ENCODE assay signal across 8 mouse cellular contexts in genomic region chr8:106699588-106699987, GRCm38 (mm10). TPM values are rescaled to one million over a fixed set of nuclear protein-coding genes. Genes with fewer than 3 reads are reported as not detected.
DNase-seq lines count a peak whose midpoint lies in the region; ATAC-seq and TF ChIP-seq lines count a peak whose summit lies in the region.

No protein-coding gene starts in this region.

- no peaks in the 10 kb centered on the region for H3K4me1 ChIP-seq in midbrain, embryonic 10.5 days
- H3K4me1 ChIP-seq in midbrain, embryonic 15.5 days = no peaks in the 10 kb centered on the region
- no peaks in the 10 kb centered on the region; a peak in 1 of 4 replicates for H3K4me1 ChIP-seq in liver, embryonic 14.5 days (replicated peaks; ENCODE audit: control insufficient read depth in 2 of 2, insufficient read depth in 2 of 2, low read length in 1 of 2)

- no peak overlapping the region for H3K4me3 ChIP-seq in midbrain, embryonic 10.5 days
- H3K4me3 ChIP-seq in midbrain, embryonic 15.5 days = no peak overlapping the region
- no peak overlapping the region for H3K4me3 ChIP-seq in liver, embryonic 14.5 days (ENCODE audit: insufficient read depth in 1 of 2, low read depth in 2 of 2, low read length in 2 of 2)

- 74% methylated on average over 5 of the region's 5 CpGs for WGBS in midbrain, embryonic 10.5 days
- 73% methylated on average over 5 of the region's 5 CpGs for WGBS in midbrain, embryonic 15.5 days
- 57% methylated on average over 5 of the region's 5 CpGs for WGBS in liver, embryonic 14.5 days (ENCODE audit: insufficient replicate concordance)

- H3K9me3 ChIP-seq in midbrain, embryonic 10.5 days (replicated peaks) = no peaks in the 10 kb centered on the region
- no peaks in the 10 kb centered on the region for H3K9me3 ChIP-seq in midbrain, embryonic 15.5 days
- H3K9me3 ChIP-seq in liver, embryonic 14.5 days (ENCODE audit: control insufficient read depth, low read length) = no peaks in the 10 kb centered on the region

- no peak overlapping the region for H3K27ac ChIP-seq in midbrain, embryonic 10.5 days (replicated peaks)
- no peak overlapping the region for H3K27ac ChIP-seq in midbrain, embryonic 15.5 days
- no peak overlapping the region for H3K27ac ChIP-seq in liver, embryonic 14.5 days

- peak; percentile 85 for TF ChIP-seq CTCF in liver, embryonic 14.5 days (IDR thresholded peaks at IDR 0.05; ENCODE audit: low read depth)

- peaks cover 77% of the 10 kb centered on the region for H3K36me3 ChIP-seq in midbrain, embryonic 10.5 days
- peaks cover 15% of the 10 kb centered on the region; the same call in 1 of the 2 replicates for H3K36me3 ChIP-seq in midbrain, embryonic 15.5 days (replicated peaks)
- H3K36me3 ChIP-seq in liver, embryonic 14.5 days (replicated peaks; ENCODE audit: control insufficient read depth, insufficient read depth, low read depth) = peaks cover 2% of the 10 kb centered on the region; the same call in 1 of the 2 replicates

- no peak for ATAC-seq in midbrain, embryonic 15.5 days (replicated peaks)
- ATAC-seq in erythroblast, adult 5-6 weeks (replicated peaks; ENCODE audit: low FRiP score, poor library complexity, severe bottlenecking) = peak; percentile 65; the same call in 1 of the 2 replicates
- ATAC-seq in liver, embryonic 14.5 days (ENCODE audit: insufficient read depth) = no peak
- ATAC-seq in activated CD4-positive, CD25-positive, alpha-beta regulatory T cell, adult 4 months = no peak

- no peaks in the 10 kb centered on the region for H3K27me3 ChIP-seq in midbrain, embryonic 10.5 days (ENCODE audit: low read depth, poor library complexity, severe bottlenecking)
- no peaks in the 10 kb centered on the region for H3K27me3 ChIP-seq in midbrain, embryonic 15.5 days (replicated peaks)
- no peaks in the 10 kb centered on the region for H3K27me3 ChIP-seq in liver, embryonic 14.5 days (ENCODE audit: control insufficient read depth, insufficient read depth, low read length)

- TF ChIP-seq EP300 in liver, embryonic 14.5 days (IDR thresholded peaks at IDR 0.05; ENCODE audit: low read depth) = no peak

- no peak overlapping the region for H3K9ac ChIP-seq in midbrain, embryonic 15.5 days
- no peak overlapping the region for H3K9ac ChIP-seq in liver, embryonic 14.5 days (replicated peaks)

- H3K4me2 ChIP-seq in midbrain, embryonic 15.5 days = no peak overlapping the region
- no peak overlapping the region for H3K4me2 ChIP-seq in liver, embryonic 14.5 days (ENCODE audit: low read depth)

- peak; percentile 65 for DNase-seq in midbrain, embryonic 10.5 days (ENCODE audit: low spot score)
- DNase-seq in adrenal gland, adult 2 months = peak; percentile 61
- peak; percentile 76 for DNase-seq in kidney, adult 9 months
- DNase-seq in liver, embryonic 14.5 days (ENCODE audit: low read depth in 3 of 3, low spot score in 3 of 3) = peak in 1 of 3 experiments; percentile 28
- DNase-seq in right cerebral cortex, postnatal 36 days (ENCODE audit: low spot score in 2 of 2) = peak; percentile 36 to 47

RNA-seq across cellular contexts. Expression of gene Tango6, which starts 16.7 kb away (rescaled TPM):
- polyA plus RNA-seq in midbrain, embryonic 10.5 days (2016; fragmentation: Nextera tagmentation; extraction: Ambion mirVana) = 13.8 and 14.2 TPM in 2 replicates
- polyA plus RNA-seq in midbrain, embryonic 15.5 days (2015; fragmentation: Nextera tagmentation; extraction: Ambion mirVana) = 6.4 and 6.8 TPM in 2 replicates
- total RNA-seq in adrenal gland, adult 2 months (2021) = 10 to 100 TPM in 1 of 2 experiments, 1 to 10 TPM in 1; 7.9 to 10.9 TPM
- 4.1 and 4.8 TPM in 2 replicates for polyA plus RNA-seq in adrenal gland, adult 2 months (2012; rRNA removed)
- total RNA-seq in erythroblast, adult 5-6 weeks (2015; ENCODE audit: low replicate concordance) = 0.84 and 3.5 TPM in 2 replicates
- total RNA-seq in erythroblast, adult 5-6 weeks (2017; ENCODE audit: low replicate concordance) = 0.42 and 2.0 TPM in 2 replicates
- 1.5 and 1.7 TPM in 2 replicates for polyA plus RNA-seq in liver, embryonic 14.5 days (2012; rRNA removed)
- 2.4 and 2.6 TPM in 2 replicates for polyA plus RNA-seq in liver, embryonic 14.5 days (2014; fragmentation: Nextera tagmentation; extraction: Ambion mirVana)
- 1 to 10 TPM; 5.7 to 6.3 TPM for polyA plus RNA-seq in activated CD4-positive, CD25-positive, alpha-beta regulatory T cell, adult 4 months (2017; shearing (Covaris generic))
